Mouse (Mus musculus) heart, postnatal 0 days (tissue): ENCODE measurements around the gene Gtf2f2. TPM values are rescaled to one million over a fixed set of nuclear protein-coding genes. Genes with fewer than 3 reads are reported as not detected.

ENCODE experiments used
- ATAC-seq: fragments of 200-750 bp; cut with Nextera tagmentation; 2 replicates; pipeline ENCODE4 v1.8.0; 2017; ENCODE audit warnings: low read depth, moderate number of reproducible peaks, moderate library complexity; ENCODE audit not compliant: insufficient read depth
- DNase-seq: peaks from one replicate; pipeline ENCODE4 v3.0.0-alpha.2; 2016; ENCODE audit warnings: low spot score
- H3K27ac ChIP-seq: fragments of 300-500 bp; sonication (generic); 2 replicates; pipeline ENCODE4 v1.5.1; 2014; ENCODE audit warnings: low read depth, mild to moderate bottlenecking
- H3K27me3 ChIP-seq: fragments of 300-500 bp; sonication (generic); 2 replicates; pipeline ENCODE4 v1.6.1; 2014; ENCODE audit warnings: low read length, mixed read lengths; ENCODE audit not compliant: control insufficient read depth, insufficient read depth
- H3K36me3 ChIP-seq: fragments of 300-500 bp; sonication (generic); replicated peaks from 2 replicates; pipeline ENCODE4 v1.6.1; 2014; ENCODE audit warnings: low read length, mixed read lengths; ENCODE audit not compliant: control insufficient read depth, insufficient read depth
- H3K4me1 ChIP-seq: fragments of 300-500 bp; sonication (generic); 2 replicates; pipeline ENCODE4 v1.6.1; 2014; ENCODE audit warnings: antibody characterized with exemption; ENCODE audit not compliant: control insufficient read depth, insufficient read depth
- H3K4me2 ChIP-seq: fragments of 300-500 bp; sonication (generic); 2 replicates; pipeline ENCODE4 v1.6.1; 2014; ENCODE audit warnings: low read depth, mild to moderate bottlenecking, low read length, moderate library complexity
- H3K4me3 ChIP-seq: fragments of 300-500 bp; sonication (generic); 2 replicates; pipeline ENCODE4 v1.5.1; 2014; ENCODE audit warnings: low read depth, low read length
- H3K9ac ChIP-seq: fragments of 300-500 bp; sonication (generic); replicated peaks from 2 replicates; pipeline ENCODE4 v1.6.1; 2014; ENCODE audit warnings: low read depth, low read length, mixed read lengths
- H3K9me3 ChIP-seq: fragments of 300-500 bp; sonication (generic); replicated peaks from 2 replicates; pipeline ENCODE4 v1.6.1; 2016; ENCODE audit warnings: low read length; ENCODE audit not compliant: control insufficient read depth
- CTCF ChIP-seq: IDR thresholded peaks from 2 replicates; pipeline ENCODE4 v1.5.1; 2016; ENCODE audit warnings: antibody characterized with exemption, control low read depth, low read depth
- EP300 ChIP-seq: IDR thresholded peaks from 2 replicates; pipeline ENCODE4 v1.6.1; 2016; ENCODE audit warnings: antibody characterized with exemption, low read depth
- WGBS: fragments of 180-500 bp; shearing (Covaris S2); extraction: QIAGEN DNeasy Blood & Tissue Kit; methylation state at CpG from one replicate; pipeline ENCODE4 v1.1.7; 2014; 5-methylcytosine and 5-hydroxymethylcytosine counted together
- polyA plus RNA-seq: library from polyadenylated mRNA; unstranded; fragments of >200 nt; fragmentation: Nextera tagmentation; extraction: Ambion mirVana; gene quantifications from 2 replicates; pipeline ENCODE4 v1.2.1, GENCODE M21; 2015
- total RNA-seq: library from RNA; depleted of rRNA; stranded (reverse); fragments of >200 nt; gene quantifications from 2 replicates; pipeline ENCODE4 v1.2.3, GENCODE M21; 2014; ENCODE audit warnings: low replicate concordance

The Gtf2f2 gene
- total and polyA plus RNA-seq, 2 experiments from 2014 or later, result 6.4 to 25.7 TPM

DNA sequence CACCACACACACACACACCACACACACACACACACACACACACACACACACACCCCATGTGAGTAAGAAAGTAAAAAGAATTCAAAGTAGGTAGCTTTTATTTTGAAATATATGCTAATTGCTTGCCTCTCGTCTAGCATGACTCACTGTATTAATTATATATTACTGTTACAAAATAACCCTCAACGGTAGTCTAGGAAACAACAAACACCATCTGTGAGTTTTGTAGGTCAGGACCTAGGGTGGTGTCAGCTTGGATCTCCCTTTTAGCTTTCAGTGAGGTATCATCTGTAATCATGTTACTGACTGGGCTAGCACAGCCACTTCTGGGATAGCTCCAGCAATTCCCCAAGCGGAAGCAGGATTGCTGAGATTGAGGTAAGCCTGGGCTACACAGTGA, 133.4 kb downstream of the Gtf2f2 start:
- Histone ChIP-seq H3K4me2 (no peak overlapping the region), H3K27ac (no peak overlapping the region), H3K27me3 (no peaks in the 10 kb centered on the region), H3K9me3 (no peaks in the 10 kb centered on the region), H3K36me3 (no peaks in the 10 kb centered on the region), H3K4me3 (no peak overlapping the region), H3K9ac (no peak overlapping the region), H3K4me1 (no peaks in the 10 kb centered on the region)
- DNase-seq (no peak), ATAC-seq (no peak)
- WGBS, result 78% methylated on average over 3 of the region's 3 CpGs
- TF ChIP-seq EP300 (no peak), CTCF (no peak)

DNA sequence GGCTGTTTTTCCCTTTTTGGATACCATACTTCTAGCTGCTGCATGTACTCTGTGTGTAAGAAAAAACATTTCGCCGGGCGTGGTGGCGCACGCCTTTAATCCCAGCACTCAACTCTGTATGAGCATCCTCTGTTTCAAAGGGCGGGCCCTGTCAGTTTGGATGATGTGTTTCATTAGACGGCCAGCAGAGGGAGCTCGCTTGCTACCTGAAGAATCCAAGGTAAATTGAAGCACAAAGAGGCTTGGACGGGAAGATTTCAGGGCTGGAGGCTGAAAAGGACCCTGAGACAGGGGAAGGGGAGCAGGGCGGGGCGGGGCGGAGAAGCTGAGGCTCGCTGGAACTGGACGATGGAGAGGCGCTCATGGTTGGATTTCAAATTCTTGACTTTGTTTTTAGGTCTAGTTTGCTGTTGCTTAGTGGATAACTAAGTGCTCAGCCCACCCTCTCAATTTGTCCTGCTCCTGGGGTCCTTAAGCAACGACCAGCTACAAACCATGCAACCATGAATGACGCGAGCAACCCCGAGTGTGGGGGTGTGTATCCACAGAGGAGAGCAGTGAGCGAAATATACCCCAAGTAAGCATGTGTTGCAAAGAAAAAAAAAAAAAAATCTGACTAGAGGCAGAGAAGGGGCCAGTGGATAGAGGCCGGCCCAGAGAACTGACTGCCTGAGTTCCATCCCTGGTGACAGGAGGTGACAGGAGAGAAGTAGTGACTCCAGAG, 134.2 kb downstream of the Gtf2f2 start:
- H3K4me3 ChIP-seq, result no peak overlapping the region
- no peak; the same call in 1 of the 2 replicates for ATAC-seq

DNA sequence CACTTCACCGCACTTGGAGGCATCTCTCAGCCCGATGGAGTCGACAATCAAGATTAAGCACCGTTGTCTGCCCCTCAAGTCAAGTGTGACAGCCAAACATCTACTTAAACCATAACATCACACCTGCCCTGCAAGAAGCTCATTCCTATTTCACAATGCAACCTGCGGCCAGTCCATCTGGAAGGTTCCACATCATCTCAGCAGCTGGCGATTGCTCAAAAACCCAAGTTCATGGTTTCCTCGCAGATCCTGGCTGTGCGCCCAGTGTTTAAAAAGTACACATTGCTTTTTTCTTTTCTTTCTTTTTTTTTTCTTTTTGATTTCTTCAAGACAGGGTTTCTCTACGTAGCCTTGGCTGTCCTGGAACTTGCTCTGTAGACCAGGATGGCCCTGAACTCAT, 137.1 kb downstream of the Gtf2f2 start:
- H3K4me3 ChIP-seq, result no peak overlapping the region
- TF ChIP-seq EP300 (no peak), CTCF (no peak)
- no peaks in the 10 kb centered on the region for H3K36me3 ChIP-seq
- H3K9me3 ChIP-seq, result no peaks in the 10 kb centered on the region
- WGBS, result 57% methylated on average over 9 of the region's 9 CpGs
- no peak overlapping the region for H3K4me2 ChIP-seq
- no peaks in the 10 kb centered on the region for H3K4me1 ChIP-seq
- H3K9ac ChIP-seq, result no peak overlapping the region
- DNase-seq (no peak), ATAC-seq (no peak)
- no peaks in the 10 kb centered on the region for H3K27me3 ChIP-seq
- H3K27ac ChIP-seq, result no peak overlapping the region

More for the DNA sequence above, 134.2 kb downstream of the Gtf2f2 start:
- Histone ChIP-seq H3K27ac (no peak overlapping the region), H3K4me2 (no peak overlapping the region), H3K27me3 (no peaks in the 10 kb centered on the region), H3K9ac (no peak overlapping the region), H3K4me1 (no peaks in the 10 kb centered on the region), H3K36me3 (no peaks in the 10 kb centered on the region), H3K9me3 (no peaks in the 10 kb centered on the region)
- peak; percentile 86 for TF ChIP-seq CTCF
- TF ChIP-seq EP300, result no peak
- peak; percentile 70 for DNase-seq
- 13% methylated on average over 21 of the region's 21 CpGs for WGBS

DNA sequence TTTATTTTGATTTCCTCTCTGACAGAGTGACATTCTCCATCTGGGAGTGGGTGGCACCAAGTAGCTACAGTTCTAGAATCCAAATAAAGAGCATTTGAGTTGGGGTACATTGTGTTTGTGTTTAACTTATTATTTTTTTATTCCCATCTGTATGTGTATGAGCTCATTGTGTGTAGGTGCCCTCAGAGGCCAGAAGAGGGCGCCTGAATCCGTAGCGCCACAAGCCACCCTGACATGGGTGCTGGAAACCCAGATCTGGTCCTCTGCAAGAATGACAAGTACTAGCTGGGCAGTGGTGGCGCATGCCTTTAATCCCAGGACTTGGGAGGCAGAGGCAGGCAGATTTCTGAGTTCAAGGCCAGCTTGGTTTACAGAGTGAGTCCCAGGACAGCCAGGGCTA, 138.9 kb downstream of the Gtf2f2 start:
- DNase-seq (no peak), ATAC-seq (no peak)
- no peak for TF ChIP-seq CTCF
- no peak for TF ChIP-seq EP300
- Histone ChIP-seq H3K9me3 (no peaks in the 10 kb centered on the region), H3K4me3 (no peak overlapping the region), H3K4me2 (no peak overlapping the region), H3K27ac (no peak overlapping the region), H3K27me3 (no peaks in the 10 kb centered on the region), H3K9ac (no peak overlapping the region), H3K36me3 (no peaks in the 10 kb centered on the region), H3K4me1 (no peaks in the 10 kb centered on the region)
- WGBS, result 88% methylated on average over 4 of the region's 4 CpGs

DNA sequence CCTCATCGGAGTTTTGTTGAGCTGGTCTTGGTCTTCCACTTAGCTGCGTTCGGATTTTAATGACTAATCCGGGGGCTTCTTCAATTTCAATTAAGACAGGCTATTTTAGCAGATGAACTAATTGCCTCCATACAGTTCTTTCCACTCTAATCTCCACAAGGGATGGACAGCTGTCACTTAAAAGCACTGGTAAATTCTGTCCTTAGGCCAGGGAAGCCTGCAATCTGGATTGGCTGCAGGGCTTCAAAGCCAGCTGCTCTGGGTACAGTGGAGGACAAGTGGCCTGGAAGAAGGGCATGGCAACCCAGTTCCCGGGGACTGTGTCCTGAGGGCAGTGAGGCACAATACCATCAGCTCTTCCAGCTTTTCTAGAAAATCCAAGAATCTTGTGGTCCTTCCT, 139.6 kb downstream of the Gtf2f2 start:
- Histone ChIP-seq H3K27ac (no peak overlapping the region), H3K4me2 (peak overlapping the region; percentile 24), H3K4me1 (no peaks in the 10 kb centered on the region), H3K9me3 (no peaks in the 10 kb centered on the region), H3K9ac (no peak overlapping the region), H3K36me3 (no peaks in the 10 kb centered on the region), H3K27me3 (no peaks in the 10 kb centered on the region), H3K4me3 (no peak overlapping the region)
- WGBS, result 9% methylated on average over 4 of the region's 5 CpGs
- ATAC-seq (no peak), DNase-seq (no peak)
- TF ChIP-seq EP300 (no peak), CTCF (no peak)

DNA sequence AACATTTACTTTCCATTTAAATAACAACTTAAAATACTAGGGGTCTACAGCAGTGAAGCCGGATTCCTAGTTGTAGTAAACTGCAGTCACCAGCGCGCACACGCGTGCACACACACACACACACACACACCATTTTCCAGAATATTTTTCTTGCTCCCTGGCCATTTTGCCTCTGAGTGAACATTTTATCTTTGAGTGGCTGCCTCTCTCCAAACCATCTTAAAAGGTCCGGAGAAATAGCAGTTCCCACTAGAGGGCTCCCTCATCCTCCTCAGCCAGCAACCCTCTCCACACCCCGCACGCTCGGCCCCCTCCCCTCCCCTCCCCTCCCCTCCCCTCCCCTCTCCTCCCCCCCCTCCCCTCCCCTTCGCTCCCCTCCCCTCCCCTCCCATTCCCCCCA, 140.0 kb downstream of the Gtf2f2 start:
- DNase-seq, result peak; percentile 77
- 15% methylated on average over 9 of the region's 10 CpGs for WGBS
- ATAC-seq, result 0 out of 2 replicates have a peak, but pooled peaks have one; percentile 64
- Histone ChIP-seq H3K36me3 (no peaks in the 10 kb centered on the region), H3K4me2 (peak overlapping the region; percentile 24; the same call in 1 of the 2 replicates), H3K27ac (no peak overlapping the region), H3K4me3 (no peak overlapping the region), H3K4me1 (no peaks in the 10 kb centered on the region), H3K27me3 (no peaks in the 10 kb centered on the region), H3K9ac (no peak overlapping the region), H3K9me3 (no peaks in the 10 kb centered on the region)
- TF ChIP-seq CTCF, result peak; percentile 33
- no peak for TF ChIP-seq EP300
